Mouse (Mus musculus) erythroblast, adult 5-6 weeks (primary cell): ENCODE data around the gene Srcap. TPM values are rescaled to one million over a fixed set of nuclear protein-coding genes. Genes with fewer than 3 reads are reported as not detected.
A peak's percentile ranks its signal among the peaks of the same experiment; 100 is the strongest.
"Not testable (repeated sequence)": the region's sequence is repeated elsewhere in the genome, so short reads cannot be mapped to it uniquely, and the experiment has no call there.

Experiments used
- ATAC-seq: replicated peaks from 2 replicates; pipeline ENCODE4 v1.8.0; 2016; ENCODE audit warnings: moderate number of reproducible peaks, mild to moderate bottlenecking, moderate TSS enrichment, inconsistent platforms; ENCODE audit not compliant: poor library complexity, low FRiP score, severe bottlenecking
- total RNA-seq, 2 experiments: library from RNA; stranded (forward) in 1 of 2; stranded (reverse) in 1 of 2; fragments of 150-400 nt in 1 of 2; fragments of 200-764, 138-1000 nt in 1 of 2; gene quantifications; 2 replicates each; pipeline versions ENCODE4 v1.2.3 to v1.2.4; 2015 to 2017; ENCODE audit warnings: low replicate concordance in 2 of 2

Srcap gene
- total RNA-seq, 2 experiments from 2014 or later, result 51.9 to 59.9 TPM

- no peak for ATAC-seq
Observed at GRCm38 (mm10) chr7:127485416-127485815, 26.4 kb upstream of the Srcap start.

DNA sequence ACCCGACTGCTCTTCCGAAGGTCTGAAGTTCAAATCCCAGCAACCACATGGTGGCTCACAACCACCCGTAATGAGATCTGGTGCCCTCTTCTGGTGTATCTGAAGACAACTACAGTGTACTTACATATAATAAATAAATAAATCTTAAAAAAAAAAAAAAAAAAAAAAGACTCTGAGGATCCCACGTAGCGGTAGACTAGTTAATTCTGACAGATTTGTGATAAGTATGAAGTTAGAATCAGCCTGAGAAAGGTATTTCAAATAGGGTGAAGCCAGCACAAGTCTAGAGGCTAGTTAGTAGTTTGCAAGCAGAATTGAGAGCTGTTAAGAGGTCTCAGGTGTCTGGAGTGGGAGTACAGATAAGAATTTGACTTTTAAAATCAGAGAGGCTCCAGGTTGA, 23.4 kb upstream of the Srcap start:
- not testable (repeated sequence) for ATAC-seq

DNA sequence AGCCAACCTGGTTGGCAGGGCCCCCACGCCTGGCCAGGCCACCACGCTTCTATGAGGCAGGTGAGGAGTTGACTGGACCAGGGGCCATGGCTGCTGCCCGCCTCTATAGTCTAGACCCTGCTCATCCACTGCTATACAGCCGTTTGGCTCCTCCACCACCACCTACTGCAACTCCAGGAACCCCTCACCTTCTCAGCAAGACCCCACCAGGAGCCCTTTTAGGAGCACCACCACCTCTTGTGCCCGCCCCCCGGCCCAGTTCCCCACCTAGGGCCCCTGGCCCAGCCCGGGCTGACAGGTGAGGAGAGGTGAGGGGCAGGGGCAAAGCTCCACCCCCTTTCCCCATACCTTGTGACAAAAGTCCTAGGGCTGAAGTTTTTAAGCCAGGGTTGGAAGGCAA, 21.8 kb upstream of the Srcap start:
- ATAC-seq, result no peak

DNA sequence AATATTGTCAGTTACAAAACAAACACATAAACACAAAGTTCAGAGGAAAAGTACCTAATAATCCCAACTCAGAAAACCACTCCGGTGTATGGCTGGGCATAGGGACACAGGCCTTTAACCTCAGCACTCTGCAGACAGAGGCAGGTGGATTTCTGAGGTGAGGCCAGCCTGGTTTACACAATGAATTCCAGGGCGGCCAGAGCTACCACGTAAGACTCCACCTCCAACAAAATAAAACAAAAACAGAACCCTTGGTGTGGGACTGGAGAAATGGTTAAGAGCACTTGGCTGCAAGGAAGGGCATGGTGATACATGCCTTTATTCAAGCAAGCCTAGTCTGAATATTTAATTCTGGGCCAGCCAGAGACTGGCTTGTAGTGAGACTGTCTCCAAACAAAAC, 19.9 kb upstream of the Srcap start:
- no peak for ATAC-seq

DNA sequence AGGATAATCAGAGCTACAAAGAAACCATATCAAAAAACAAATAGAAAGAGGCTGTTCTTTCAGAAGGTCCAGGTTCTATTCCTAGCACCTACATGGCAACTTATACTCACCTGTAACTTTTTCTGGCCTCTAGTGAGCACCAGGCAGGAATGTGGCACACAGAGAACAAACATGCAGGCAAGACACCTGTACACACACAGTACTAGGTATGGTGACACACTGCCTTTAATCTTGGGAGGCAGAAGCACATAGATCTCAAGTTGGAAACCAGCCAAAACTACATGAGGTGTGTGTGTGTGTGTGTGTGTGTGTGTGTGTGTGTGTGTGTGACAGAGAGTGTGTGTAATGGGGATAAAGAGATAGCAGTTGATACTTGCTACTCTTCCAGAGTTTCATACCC, 17.1 kb upstream of the Srcap start:
- no peak for ATAC-seq

DNA sequence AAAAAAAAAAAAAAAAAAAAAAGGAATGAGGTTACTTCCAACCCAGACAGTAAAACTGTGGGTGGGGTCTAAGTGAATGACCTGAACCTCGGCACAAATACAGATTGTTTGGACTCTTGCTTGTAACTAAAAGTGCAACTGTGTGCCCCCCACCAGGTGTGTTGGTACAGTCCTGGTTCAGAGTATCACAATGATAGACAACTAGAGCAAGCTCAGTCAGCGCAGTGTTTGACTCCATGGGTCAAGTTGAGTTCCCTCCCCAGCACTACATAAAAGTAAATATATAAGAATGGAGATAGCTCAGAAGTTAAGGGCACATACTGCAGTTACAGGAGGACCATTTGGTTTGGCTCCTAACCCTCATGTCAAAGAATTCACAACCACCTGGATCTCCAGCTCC, 14.4 kb upstream of the Srcap start:
- ATAC-seq, result no peak

- peak; percentile 55; the same call in 1 of the 2 replicates for ATAC-seq
Observed at GRCm38 (mm10) chr7:127498407-127498806, 13.4 kb upstream of the Srcap start.

GRCm38 (mm10) chr7:127508291-127508690, 3.5 kb upstream of the Srcap start:
- ATAC-seq, result no peak

DNA sequence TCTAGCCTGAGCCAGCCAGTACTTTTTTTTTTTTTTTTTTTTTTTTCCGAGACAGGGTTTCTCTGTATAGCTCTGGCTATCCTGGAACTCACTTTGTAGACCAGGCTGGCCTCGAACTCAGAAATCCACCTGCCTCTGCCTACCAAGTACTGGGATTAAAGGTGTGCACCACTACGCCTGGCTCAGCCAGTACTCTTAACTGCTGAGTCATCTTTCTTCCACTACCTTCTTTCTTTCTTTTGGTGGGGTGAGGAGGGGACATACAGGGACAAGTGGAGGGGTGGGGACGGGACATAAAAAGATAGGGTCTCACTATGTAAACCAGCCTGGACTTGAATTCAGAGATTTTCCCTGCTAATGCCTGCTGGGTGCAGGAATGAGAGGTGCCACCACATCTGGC, 2.0 kb upstream of the Srcap start:
- ATAC-seq, result not testable (repeated sequence)

GRCm38 (mm10) chr7:127511241-127511640, 542 bp upstream of the Srcap start:
- no peak for ATAC-seq

DNA sequence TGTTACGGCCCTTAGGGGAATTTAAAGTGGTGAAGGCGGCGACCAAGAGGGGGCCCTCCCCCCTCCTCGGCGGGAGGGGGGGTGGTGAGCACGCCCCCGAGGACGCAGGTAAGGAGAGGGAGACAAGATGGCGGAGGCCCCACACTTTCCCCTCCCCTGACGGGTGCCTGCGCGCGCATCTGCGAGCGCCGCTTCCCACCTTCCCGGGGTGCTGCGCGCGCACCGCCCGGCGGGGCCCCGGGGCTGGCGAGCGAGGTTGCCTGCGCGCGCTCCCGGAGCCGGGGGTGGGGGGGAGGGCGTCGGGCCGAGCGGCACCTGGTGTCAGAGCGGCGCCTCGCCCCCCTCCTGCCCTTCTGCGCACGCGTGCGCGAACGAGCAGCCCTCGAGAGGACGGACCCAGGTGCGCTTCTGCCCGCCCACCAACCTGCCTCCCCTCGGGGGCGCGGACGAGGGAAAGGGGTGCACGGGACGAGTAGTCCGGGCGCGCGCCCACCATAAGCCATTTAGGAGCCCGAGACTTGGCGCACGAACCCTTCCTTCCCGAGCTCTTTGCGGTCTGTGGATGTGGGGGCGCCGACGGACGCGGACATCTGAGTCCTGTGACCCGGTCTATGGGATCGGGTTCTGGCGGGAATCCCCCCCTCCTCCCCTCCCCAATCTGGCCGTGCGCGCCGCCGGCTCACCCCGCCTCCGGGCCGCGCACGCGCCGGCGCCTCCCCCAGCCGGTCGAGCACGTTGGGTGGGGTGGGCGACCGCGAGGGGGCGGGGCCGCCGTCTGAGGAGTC, 640 bp downstream of the Srcap start:
- ATAC-seq, result peak; percentile 75

GRCm38 (mm10) chr7:127513016-127513390, 1.2 kb downstream of the Srcap start:
- no peak for ATAC-seq

DNA sequence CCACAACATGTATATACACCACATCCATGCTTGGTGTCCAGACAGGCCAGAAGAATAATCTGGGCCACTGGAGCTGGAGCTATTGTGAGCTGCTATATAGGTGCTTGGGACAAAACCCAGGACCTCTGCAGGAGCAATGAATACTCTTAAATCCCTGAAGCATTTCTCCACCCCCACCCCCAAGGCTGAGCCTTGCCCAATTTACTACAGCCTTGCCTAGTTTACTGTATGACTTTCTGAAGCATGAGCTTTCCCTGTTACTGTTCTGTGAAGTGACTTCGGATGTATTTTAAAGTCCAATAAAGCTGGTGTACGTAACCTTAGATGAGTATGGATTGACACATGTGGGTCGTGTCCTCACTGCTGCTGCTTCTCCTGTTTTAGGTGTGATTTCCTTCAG, 2.0 kb downstream of the Srcap start:
- no peak for ATAC-seq

DNA sequence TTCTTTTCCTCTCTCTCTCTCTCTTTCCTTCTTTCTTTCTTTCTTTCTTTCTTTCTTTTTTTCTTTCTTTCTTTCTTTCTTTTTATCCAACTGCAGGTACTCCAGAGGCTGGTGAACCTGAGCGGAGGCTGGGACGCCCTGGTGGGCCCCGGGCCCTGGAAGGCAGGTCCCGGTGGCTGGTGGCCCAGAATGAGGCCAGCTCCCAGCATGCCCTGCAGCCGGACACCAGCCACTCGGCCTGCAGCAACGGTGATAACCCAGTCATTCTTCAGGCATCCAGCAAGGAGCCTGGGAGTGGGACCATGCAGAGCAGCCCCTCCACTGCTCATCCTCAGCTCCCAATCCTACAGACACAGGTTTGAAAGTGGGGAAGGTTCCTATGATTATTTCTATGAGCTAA, 4.1 kb downstream of the Srcap start:
- ATAC-seq, result no peak

DNA sequence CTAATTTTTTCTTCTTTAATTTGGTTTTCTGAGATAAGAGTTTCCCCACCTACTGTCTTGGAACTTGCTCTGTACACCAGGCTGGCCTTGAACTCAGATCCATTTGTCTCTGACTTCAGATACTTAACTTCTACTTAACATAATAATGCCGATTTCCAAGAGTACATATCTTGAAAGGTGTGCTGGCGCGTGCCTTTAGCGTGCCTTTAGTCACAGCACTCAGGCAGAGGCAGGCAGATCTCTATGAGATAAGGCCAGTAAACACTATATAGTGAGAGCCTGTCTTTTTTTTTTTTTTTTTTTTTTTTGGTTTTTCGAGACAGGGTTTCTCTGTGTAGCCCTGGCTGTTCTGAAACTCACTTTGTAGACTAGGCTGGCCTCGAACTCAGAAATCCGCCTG, 4.6 kb downstream of the Srcap start:
- ATAC-seq, result no peak

DNA sequence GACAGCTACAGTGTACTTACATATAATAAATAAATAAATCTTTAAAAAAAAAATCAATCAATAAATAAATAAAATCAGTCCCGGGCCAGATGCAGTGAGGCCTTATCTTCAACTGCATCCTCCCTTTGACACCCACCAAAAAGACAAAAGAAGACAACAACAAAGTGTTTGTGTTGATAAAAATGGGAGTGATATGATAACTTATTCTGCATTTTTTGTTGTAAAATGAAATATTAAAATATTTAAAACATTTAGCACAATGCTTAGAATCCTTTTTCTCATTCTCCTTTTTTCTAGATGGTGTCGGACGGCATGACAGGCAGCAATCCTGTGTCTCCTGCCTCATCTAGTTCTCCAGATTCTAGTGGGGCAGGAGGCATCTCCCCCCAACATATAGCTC, 7.5 kb downstream of the Srcap start, which contains the start of gene Gm42715:
Gene Gm42715, plus strand, starts transcription at position 301 of the 400 bp plus-strand sequence.
- no peak for ATAC-seq

- no peak for ATAC-seq
Observed at GRCm38 (mm10) chr7:127541671-127542070, 29.9 kb downstream of the Srcap start.

GRCm38 (mm10) chr7:127549116-127549835, 37.5 kb downstream of the Srcap start:
- no peak for ATAC-seq

GRCm38 (mm10) chr7:127551558-127551957, 39.8 kb downstream of the Srcap start:
- no peak for ATAC-seq

GRCm38 (mm10) chr7:127560580-127560979, 48.8 kb downstream of the Srcap start:
- 0 out of 2 replicates have a peak, but pooled peaks have one; percentile 20 for ATAC-seq

- no peak for ATAC-seq
Observed at GRCm38 (mm10) chr7:127561340-127561858, 49.6 kb downstream of the Srcap start, which contains the start of gene Tmem265. Tmem265 (plus strand) TSS chr7:127561390.
